Mouse (Mus musculus): ENCODE measurements at regions not wholly inside any gene's neighbourhood (a gene's known extent, or its start where the extent isn't known, plus 50 kb on each side); places are given as distances from the start of the nearest gene placed in this dataset.

DNA sequence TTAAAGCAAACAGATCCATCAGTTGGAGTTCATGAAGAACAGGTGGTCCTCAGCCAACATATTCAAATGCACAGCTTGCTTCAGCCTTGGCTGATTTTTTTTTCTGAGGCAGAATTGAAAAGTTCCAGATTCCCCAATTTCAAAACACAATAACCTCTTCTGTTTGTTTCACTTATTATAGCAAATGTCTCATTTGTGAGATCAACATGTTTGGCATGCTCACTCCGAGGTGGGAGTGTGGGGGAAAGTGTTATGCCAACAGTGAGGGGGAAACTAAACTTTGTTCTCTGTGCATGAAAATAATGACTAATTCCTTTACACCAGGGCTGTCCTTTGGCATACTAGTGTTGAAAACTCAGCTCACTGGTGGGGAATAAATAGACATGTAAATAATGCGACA lies 100.4 kb upstream of the Lcorl start:
- no peaks in the 10 kb centered on the region for H3K36me3 ChIP-seq (ENCODE audit: control insufficient read depth, insufficient read depth, low read length, poor library complexity, severe bottlenecking)

DNA sequence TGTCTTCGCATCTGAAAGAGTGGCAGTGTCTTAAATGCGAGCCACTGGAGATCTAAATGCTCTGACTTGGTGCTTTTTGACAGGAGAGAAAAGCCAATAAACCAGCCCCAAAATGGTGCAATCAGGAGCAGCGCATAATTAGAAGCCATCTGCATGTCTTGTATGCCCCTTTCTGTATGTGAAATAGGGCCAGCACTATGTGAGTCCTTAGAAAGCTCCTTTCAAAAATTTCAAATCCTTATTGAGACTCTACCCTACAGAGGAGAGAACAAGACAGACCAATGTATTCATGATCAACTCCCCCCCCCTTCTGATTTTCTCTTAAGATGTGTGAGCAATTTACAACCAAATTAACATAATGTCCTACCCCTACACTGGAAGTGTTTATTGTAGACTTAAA lies 86.6 kb upstream of the Lcorl start:
- H3K9ac ChIP-seq (ENCODE audit: low read depth, poor library complexity, severe bottlenecking) = no peak overlapping the region
- no peaks in the 10 kb centered on the region for H3K36me3 ChIP-seq (ENCODE audit: control insufficient read depth, insufficient read depth, low read length, poor library complexity, severe bottlenecking)
- no peak overlapping the region for H3K27ac ChIP-seq (ENCODE audit: insufficient read depth, low read length)
- no peaks in the 10 kb centered on the region for H3K9me3 ChIP-seq (replicated peaks; ENCODE audit: control insufficient read depth, insufficient read depth, low read length, poor library complexity, severe bottlenecking)
- H3K27me3 ChIP-seq (ENCODE audit: control insufficient read depth, insufficient read depth, low read length, poor library complexity, severe bottlenecking) = no peaks in the 10 kb centered on the region
- TF ChIP-seq POLR2A (IDR thresholded peaks at IDR 0.05; ENCODE audit: insufficient read depth, low read length) = no peak
- no peak for TF ChIP-seq EP300 (IDR thresholded peaks at IDR 0.05; ENCODE audit: insufficient read depth, low read depth, low read length)
- TF ChIP-seq CTCF (IDR thresholded peaks at IDR 0.05; ENCODE audit: low read depth, low read length) = no peak
- H3K4me3 ChIP-seq (ENCODE audit: low read depth, low read length) = no peak overlapping the region
- H3K4me1 ChIP-seq (ENCODE audit: control insufficient read depth, insufficient read depth, low read length) = no peaks in the 10 kb centered on the region

More for the DNA sequence above, 100.4 kb upstream of the Lcorl start:
- Histone ChIP-seq H3K9ac (ENCODE audit: low read depth, poor library complexity, severe bottlenecking) (no peak overlapping the region), H3K4me1 (ENCODE audit: control insufficient read depth, insufficient read depth, low read length) (no peaks in the 10 kb centered on the region), H3K27me3 (ENCODE audit: control insufficient read depth, insufficient read depth, low read length, poor library complexity, severe bottlenecking) (no peaks in the 10 kb centered on the region), H3K4me3 (ENCODE audit: low read depth, low read length) (no peak overlapping the region), H3K9me3 (replicated peaks; ENCODE audit: control insufficient read depth, insufficient read depth, low read length, poor library complexity, severe bottlenecking) (no peaks in the 10 kb centered on the region), H3K27ac (ENCODE audit: insufficient read depth, low read length) (no peak overlapping the region)
- no peak for TF ChIP-seq CTCF (IDR thresholded peaks at IDR 0.05; ENCODE audit: low read depth, low read length)
- TF ChIP-seq EP300 (IDR thresholded peaks at IDR 0.05; ENCODE audit: insufficient read depth, low read depth, low read length) = no peak
- TF ChIP-seq POLR2A (IDR thresholded peaks at IDR 0.05; ENCODE audit: insufficient read depth, low read length) = no peak

DNA sequence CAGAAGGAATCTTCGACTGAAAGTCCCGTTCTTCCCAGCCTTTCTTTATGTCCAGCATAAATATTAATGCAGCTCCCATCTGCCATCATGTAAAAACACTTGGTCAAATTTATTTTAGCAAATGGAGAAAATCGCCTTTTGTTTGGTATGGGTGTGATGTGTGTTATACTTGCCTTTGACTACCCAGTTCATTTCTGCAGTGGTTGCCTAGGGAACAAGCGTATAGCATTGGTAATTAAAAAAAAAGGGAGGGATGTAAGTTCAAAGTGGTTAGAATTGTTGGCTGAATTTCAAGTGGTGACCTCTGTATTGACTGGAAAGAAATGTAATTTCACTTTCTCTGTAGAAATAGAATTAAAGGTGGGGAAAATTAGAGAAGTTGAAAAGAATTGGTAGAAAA lies 75.6 kb upstream of the Lcorl start:
- Histone ChIP-seq H3K36me3 (ENCODE audit: control insufficient read depth, insufficient read depth, low read length, poor library complexity, severe bottlenecking) (no peaks in the 10 kb centered on the region), H3K9ac (ENCODE audit: low read depth, poor library complexity, severe bottlenecking) (no peak overlapping the region), H3K4me1 (ENCODE audit: control insufficient read depth, insufficient read depth, low read length) (no peaks in the 10 kb centered on the region), H3K27me3 (ENCODE audit: control insufficient read depth, insufficient read depth, low read length, poor library complexity, severe bottlenecking) (no peaks in the 10 kb centered on the region), H3K27ac (ENCODE audit: insufficient read depth, low read length) (no peak overlapping the region), H3K4me3 (ENCODE audit: low read depth, low read length) (no peak overlapping the region), H3K9me3 (replicated peaks; ENCODE audit: control insufficient read depth, insufficient read depth, low read length, poor library complexity, severe bottlenecking) (no peaks in the 10 kb centered on the region)
- TF ChIP-seq CTCF (IDR thresholded peaks at IDR 0.05; ENCODE audit: low read depth, low read length) = no peak
- TF ChIP-seq POLR2A (IDR thresholded peaks at IDR 0.05; ENCODE audit: insufficient read depth, low read length) = no peak
- TF ChIP-seq EP300 (IDR thresholded peaks at IDR 0.05; ENCODE audit: insufficient read depth, low read depth, low read length) = no peak

DNA sequence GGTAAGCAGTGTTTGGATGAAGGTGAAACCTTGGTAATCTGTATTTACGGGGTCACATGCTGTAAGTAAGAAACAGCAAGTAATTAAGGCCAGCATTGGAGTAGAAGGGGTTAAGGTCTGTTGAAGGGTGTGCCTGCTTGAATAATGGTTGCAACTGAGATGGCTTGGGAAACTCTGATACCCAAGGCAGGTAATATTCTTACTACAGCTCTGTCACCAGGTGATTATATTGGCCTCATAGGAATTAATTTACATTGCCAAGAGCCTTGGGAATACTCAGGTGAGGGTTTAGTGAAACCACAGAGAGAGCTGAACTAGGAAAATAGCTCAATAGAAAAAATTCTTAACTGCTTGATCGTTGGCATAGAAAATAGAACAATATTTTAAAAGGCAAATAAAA lies 73.8 kb upstream of the Lcorl start:
- TF ChIP-seq EP300 (IDR thresholded peaks at IDR 0.05; ENCODE audit: insufficient read depth, low read depth, low read length) (no peak), POLR2A (IDR thresholded peaks at IDR 0.05; ENCODE audit: insufficient read depth, low read length) (no peak), CTCF (IDR thresholded peaks at IDR 0.05; ENCODE audit: low read depth, low read length) (no peak)
- Histone ChIP-seq H3K9me3 (replicated peaks; ENCODE audit: control insufficient read depth, insufficient read depth, low read length, poor library complexity, severe bottlenecking) (no peaks in the 10 kb centered on the region), H3K4me3 (ENCODE audit: low read depth, low read length) (no peak overlapping the region), H3K27ac (ENCODE audit: insufficient read depth, low read length) (no peak overlapping the region), H3K27me3 (ENCODE audit: control insufficient read depth, insufficient read depth, low read length, poor library complexity, severe bottlenecking) (no peaks in the 10 kb centered on the region), H3K9ac (ENCODE audit: low read depth, poor library complexity, severe bottlenecking) (no peak overlapping the region), H3K36me3 (ENCODE audit: control insufficient read depth, insufficient read depth, low read length, poor library complexity, severe bottlenecking) (no peaks in the 10 kb centered on the region), H3K4me1 (ENCODE audit: control insufficient read depth, insufficient read depth, low read length) (no peaks in the 10 kb centered on the region)

DNA sequence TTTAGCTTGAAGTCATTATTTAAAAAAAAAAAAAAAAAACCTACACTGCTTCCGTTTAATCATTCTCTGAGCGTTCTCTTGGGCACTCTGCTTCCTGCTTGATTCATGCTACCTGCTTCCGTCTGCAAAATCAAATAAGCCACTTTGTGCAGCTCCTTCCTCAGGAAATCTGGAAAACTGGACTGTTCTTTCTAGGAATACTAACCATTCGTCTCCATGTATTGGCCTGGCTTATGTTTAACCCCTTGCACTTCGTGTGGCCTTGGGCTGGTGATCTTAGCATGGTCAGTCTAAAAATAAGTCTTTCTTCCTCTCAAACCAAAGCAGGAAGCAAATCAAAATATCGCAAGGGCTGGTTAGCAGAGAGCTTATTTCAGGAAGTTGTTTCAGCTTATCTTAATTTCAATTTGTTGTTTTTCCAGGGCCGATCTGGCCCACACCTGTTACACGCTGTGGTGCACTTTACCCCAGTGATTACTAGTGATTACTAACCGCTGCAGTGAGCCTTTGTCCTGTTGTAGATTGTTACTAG lies 68.5 kb upstream of the Lcorl start:
- H3K9me3 ChIP-seq (replicated peaks; ENCODE audit: control insufficient read depth, insufficient read depth, low read length, poor library complexity, severe bottlenecking) = no peaks in the 10 kb centered on the region
- H3K9ac ChIP-seq (ENCODE audit: low read depth, poor library complexity, severe bottlenecking) = no peak overlapping the region
- no peaks in the 10 kb centered on the region for H3K36me3 ChIP-seq (ENCODE audit: control insufficient read depth, insufficient read depth, low read length, poor library complexity, severe bottlenecking)
- H3K4me1 ChIP-seq (ENCODE audit: control insufficient read depth, insufficient read depth, low read length) = no peaks in the 10 kb centered on the region
- H3K27ac ChIP-seq (ENCODE audit: insufficient read depth, low read length) = no peak overlapping the region
- no peak overlapping the region for H3K4me3 ChIP-seq (ENCODE audit: low read depth, low read length)
- TF ChIP-seq POLR2A (IDR thresholded peaks at IDR 0.05; ENCODE audit: insufficient read depth, low read length) = no peak
- no peak for TF ChIP-seq EP300 (IDR thresholded peaks at IDR 0.05; ENCODE audit: insufficient read depth, low read depth, low read length)
- TF ChIP-seq CTCF (IDR thresholded peaks at IDR 0.05; ENCODE audit: low read depth, low read length) = no peak
- H3K27me3 ChIP-seq (ENCODE audit: control insufficient read depth, insufficient read depth, low read length, poor library complexity, severe bottlenecking) = no peaks in the 10 kb centered on the region

DNA sequence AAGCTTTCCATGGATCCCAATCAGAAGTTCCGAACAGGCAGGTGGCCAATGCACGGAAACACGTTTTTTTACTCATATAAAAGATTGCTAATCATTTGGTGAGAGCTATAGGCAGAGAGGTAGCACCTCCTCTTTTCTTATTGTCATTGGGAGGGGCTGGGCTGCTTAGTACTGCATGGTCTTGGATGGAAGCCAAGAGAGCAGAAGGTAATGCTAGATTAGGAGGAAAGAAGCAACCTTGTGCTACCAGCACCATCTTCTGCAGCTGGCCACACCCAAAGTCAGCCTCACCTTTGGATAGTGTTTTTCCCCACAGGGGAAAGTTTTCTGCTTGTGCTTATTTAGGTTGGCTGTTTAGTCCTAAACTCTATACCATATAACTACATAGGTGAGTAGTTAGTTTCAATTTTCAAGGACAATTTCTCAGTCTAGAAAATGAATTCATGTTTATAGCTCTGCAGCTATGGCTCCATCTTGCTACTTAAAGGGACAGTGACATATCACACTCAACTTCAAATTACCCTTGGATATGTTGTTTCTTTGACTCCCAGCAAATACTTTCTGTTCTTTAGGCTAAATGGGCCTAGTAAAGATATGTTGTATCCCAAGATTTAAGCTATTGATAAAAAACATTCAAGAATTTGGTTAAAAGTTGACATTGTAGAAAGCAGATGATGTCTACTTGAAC lies 66.6 kb upstream of the Lcorl start:
- no peak for TF ChIP-seq POLR2A (IDR thresholded peaks at IDR 0.05; ENCODE audit: insufficient read depth, low read length)
- no peak for TF ChIP-seq EP300 (IDR thresholded peaks at IDR 0.05; ENCODE audit: insufficient read depth, low read depth, low read length)
- TF ChIP-seq CTCF (IDR thresholded peaks at IDR 0.05; ENCODE audit: low read depth, low read length) = no peak
- no peaks in the 10 kb centered on the region for H3K27me3 ChIP-seq (ENCODE audit: control insufficient read depth, insufficient read depth, low read length, poor library complexity, severe bottlenecking)
- no peaks in the 10 kb centered on the region for H3K4me1 ChIP-seq (ENCODE audit: control insufficient read depth, insufficient read depth, low read length)
- H3K27ac ChIP-seq (ENCODE audit: insufficient read depth, low read length) = no peak overlapping the region
- no peaks in the 10 kb centered on the region for H3K36me3 ChIP-seq (ENCODE audit: control insufficient read depth, insufficient read depth, low read length, poor library complexity, severe bottlenecking)
- H3K4me3 ChIP-seq (ENCODE audit: low read depth, low read length) = no peak overlapping the region
- no peak overlapping the region for H3K9ac ChIP-seq (ENCODE audit: low read depth, poor library complexity, severe bottlenecking)
- H3K9me3 ChIP-seq (replicated peaks; ENCODE audit: control insufficient read depth, insufficient read depth, low read length, poor library complexity, severe bottlenecking) = no peaks in the 10 kb centered on the region

All from ES-Bruce4 (cell line).